Mouse (Mus musculus) liver, embryonic 13.5 days (tissue): Measurements from ENCODE around the gene Gm21188. TPM values are rescaled to one million over a fixed set of nuclear protein-coding genes. Genes with fewer than 3 reads are reported as not detected.
"Not testable (repeated sequence)": the region's sequence is repeated elsewhere in the genome, so short reads cannot be mapped to it uniquely, and the experiment has no call there.

Experiments used
- ATAC-seq: fragments of 200-750 bp; cut with Nextera tagmentation; 2 replicates; pipeline ENCODE4 v1.8.0; 2017; ENCODE audit warnings: low read depth, mild to moderate bottlenecking, moderate number of reproducible peaks, moderate library complexity
- DNase-seq: peaks from one replicate; pipeline ENCODE4 v3.0.0; 2022
- H3K27ac ChIP-seq: fragments of 300-500 bp; sonication (generic); 2 replicates; pipeline ENCODE4 v1.5.1; 2015; ENCODE audit warnings: moderate library complexity, mild to moderate bottlenecking, inconsistent platforms
- H3K27me3 ChIP-seq: fragments of 300-500 bp; sonication (generic); 2 replicates; pipeline ENCODE4 v1.6.1; 2015; ENCODE audit warnings: mild to moderate bottlenecking, inconsistent platforms
- H3K36me3 ChIP-seq: fragments of 300-500 bp; sonication (generic); 2 replicates; pipeline ENCODE4 v1.6.1; 2015; ENCODE audit warnings: mild to moderate bottlenecking, inconsistent platforms
- H3K4me1 ChIP-seq: fragments of 300-500 bp; sonication (generic); replicated peaks from 2 replicates; pipeline ENCODE4 v1.6.1; 2015; ENCODE audit warnings: inconsistent platforms
- H3K4me2 ChIP-seq: fragments of 300-500 bp; sonication (generic); 2 replicates; pipeline ENCODE4 v1.6.1; 2015; ENCODE audit warnings: inconsistent platforms, mild to moderate bottlenecking, moderate library complexity
- H3K4me3 ChIP-seq: fragments of 300-500 bp; sonication (generic); replicated peaks from 2 replicates; pipeline ENCODE4 v1.5.1; 2015; ENCODE audit warnings: mild to moderate bottlenecking, inconsistent platforms
- H3K9ac ChIP-seq: fragments of 300-500 bp; sonication (generic); 2 replicates; pipeline ENCODE4 v1.6.1; 2015; ENCODE audit warnings: mild to moderate bottlenecking, inconsistent platforms
- H3K9me3 ChIP-seq: fragments of 300-500 bp; sonication (generic); replicated peaks from 2 replicates; pipeline ENCODE4 v1.6.1; 2016; ENCODE audit warnings: inconsistent platforms
- WGBS: fragments of 180-500 bp; shearing (Covaris S2); methylation state at CpG from one replicate; pipeline ENCODE4 v1.1.7; 2015; ENCODE audit not compliant: insufficient replicate concordance; 5-methylcytosine and 5-hydroxymethylcytosine counted together
- polyA plus RNA-seq: library from polyadenylated mRNA; unstranded; fragments of >200 nt; fragmentation: Nextera tagmentation; extraction: Ambion mirVana; gene quantifications from 2 replicates; pipeline ENCODE4 v1.2.1, GENCODE M21; 2015

Gene Gm21188
- polyA plus RNA-seq, 1 experiment from 2014 or later, result 0.14 TPM

DNA sequence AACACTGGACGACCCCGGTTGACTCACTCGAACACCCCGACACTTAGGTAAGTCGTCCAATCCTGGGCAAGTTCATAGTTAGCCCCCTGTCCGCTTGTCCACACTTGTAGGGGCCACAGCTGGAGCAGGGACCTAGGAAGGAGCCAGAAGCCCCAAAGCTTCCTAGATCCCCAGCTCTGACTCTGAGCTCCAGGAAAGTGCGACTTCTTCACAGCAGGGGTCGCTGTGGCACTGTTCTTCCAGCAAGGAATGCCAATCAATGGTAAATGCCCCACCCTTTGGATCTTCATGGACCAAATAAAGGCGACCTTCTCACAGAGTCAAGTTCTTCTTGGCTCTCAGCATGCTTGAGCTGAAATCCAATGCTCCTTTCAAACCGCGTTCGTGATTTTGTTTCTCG is 60.7 kb downstream of the Gm21188 start:
- H3K36me3 ChIP-seq, H3K27ac ChIP-seq, DNase-seq, H3K9ac ChIP-seq, H3K4me2 ChIP-seq, ATAC-seq, H3K4me3 ChIP-seq, H3K27me3 ChIP-seq, H3K4me1 ChIP-seq, H3K9me3 ChIP-seq: not testable (repeated sequence)
- WGBS, result no CpG with 5 or more reads among the region's 13 CpGs

Other genes with a start within 250 kb of the Gm21188 start
- gene AF067063, start 222.0 kb downstream of the Gm21188 start, polyA plus RNA-seq, result not detected in 2 replicates
- not detected in 2 replicates for gene D13Ertd608e, start 216.2 kb downstream of the Gm21188 start, polyA plus RNA-seq
- gene Tcstv1, start 157.4 kb downstream of the Gm21188 start, polyA plus RNA-seq, result not detected in 2 replicates
- not detected in 2 replicates for gene Gm21761, start 122.9 kb downstream of the Gm21188 start, polyA plus RNA-seq
- gene B020031M17Rik, start 101.4 kb downstream of the Gm21188 start, polyA plus RNA-seq, result not detected in 2 replicates
- gene Gm36079, start 25.2 kb downstream of the Gm21188 start, polyA plus RNA-seq, result not detected in 2 replicates
- not detected in 2 replicates for gene Gm20767, start 88.1 kb upstream of the Gm21188 start, polyA plus RNA-seq
- not detected in 2 replicates for gene Gm21818, start 120.2 kb upstream of the Gm21188 start, polyA plus RNA-seq
- not detected in 2 replicates for gene Gm21762, start 163.8 kb upstream of the Gm21188 start, polyA plus RNA-seq
- gene Gm21731, start 186.9 kb upstream of the Gm21188 start, polyA plus RNA-seq, result not detected in 2 replicates
- not detected in 2 replicates for gene AF067061, start 210.9 kb upstream of the Gm21188 start, polyA plus RNA-seq
- gene BC147527, start 248.2 kb upstream of the Gm21188 start, polyA plus RNA-seq, result 0.51 and 0.56 TPM in 2 replicates